Mouse (Mus musculus) spleen, postnatal 36 days (tissue): ENCODE results near the gene Ggps1.
A peak's percentile ranks its signal among the peaks of the same experiment; 100 is the strongest.
"Not testable (repeated sequence)": the region's sequence is repeated elsewhere in the genome, so short reads cannot be mapped to it uniquely, and the experiment has no call there.

Experiments
- DNase-seq, 2 experiments: peaks; one replicate each; pipeline ENCODE4 v3.0.0; 2022; ENCODE audit warnings: low spot score in 2 of 2, mixed read lengths in 1 of 2

The Ggps1 gene

DNA sequence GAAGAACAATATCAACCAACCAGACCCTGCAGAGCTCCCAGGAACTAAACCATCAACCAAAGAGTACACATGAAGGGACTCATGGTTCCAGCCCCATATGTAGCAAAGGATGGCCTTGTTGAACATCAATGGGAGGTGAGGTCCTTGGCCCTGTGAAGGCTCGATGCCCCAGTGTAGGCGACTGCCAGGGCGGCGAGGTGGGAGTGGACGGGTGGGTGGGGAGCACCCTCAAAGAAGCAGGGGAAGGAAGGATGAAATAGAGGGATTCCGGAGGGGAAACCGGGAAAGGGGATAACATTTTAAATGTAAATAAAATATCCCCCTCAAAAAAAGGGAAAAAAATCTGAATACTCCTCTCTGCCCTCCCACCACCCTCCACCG, 24.4 kb downstream of the Ggps1 start:
- no peak for DNase-seq

DNA sequence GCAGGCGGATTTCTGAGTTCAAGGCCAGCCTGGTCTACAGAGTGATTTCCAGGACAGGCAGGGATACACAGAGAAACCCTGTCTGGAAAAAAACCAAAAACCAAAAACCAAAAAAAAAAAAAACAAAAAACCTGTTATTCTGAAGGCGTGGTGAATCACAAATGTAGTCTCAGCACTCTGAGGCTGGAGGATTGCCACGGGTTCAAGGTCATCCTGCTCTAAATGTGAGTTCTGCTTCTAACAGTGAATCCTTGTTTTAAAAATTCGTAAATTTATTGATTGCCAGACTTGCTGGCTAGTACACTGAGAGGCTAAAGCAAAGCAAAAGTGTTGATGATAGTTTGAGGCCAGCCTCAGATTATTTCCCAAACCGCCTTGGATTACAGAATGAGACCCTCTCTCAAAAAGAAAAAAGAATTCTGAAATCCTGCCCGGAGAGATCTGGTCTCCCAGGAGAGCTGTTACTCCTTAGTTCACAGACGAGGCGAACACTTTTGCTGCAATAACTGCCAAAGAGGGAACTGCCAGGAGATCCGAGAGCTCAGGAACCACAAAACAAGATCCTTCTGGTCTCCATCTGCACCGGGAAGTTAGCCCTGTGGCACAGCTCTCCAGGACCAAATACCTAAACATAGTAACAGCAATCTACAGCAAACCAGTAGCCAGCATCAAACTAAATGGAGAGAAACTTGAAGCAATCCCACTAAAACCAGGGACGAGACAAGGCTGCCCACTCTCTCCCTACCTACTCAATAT, 27.2 kb downstream of the Ggps1 start:
- DNase-seq: no peak

DNA sequence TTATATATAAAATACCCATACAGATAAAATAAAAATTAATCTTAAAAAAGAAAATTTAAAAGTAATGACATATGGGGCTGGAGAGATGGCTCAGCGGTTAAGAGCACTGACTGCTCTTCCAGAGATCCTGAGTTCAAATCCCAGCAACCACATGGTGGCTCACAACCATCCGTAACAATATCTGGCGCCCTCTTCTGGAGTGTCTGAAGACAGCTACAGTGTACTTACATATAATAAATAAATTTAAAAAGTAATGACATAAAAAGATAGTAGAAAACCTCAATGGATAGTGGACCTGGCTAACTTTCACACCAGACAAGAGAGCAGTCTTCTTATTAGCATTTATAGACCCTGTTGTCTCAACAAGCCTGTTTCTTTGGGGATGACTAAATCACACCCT, 27.9 kb downstream of the Ggps1 start:
- DNase-seq: not testable (repeated sequence)

DNA sequence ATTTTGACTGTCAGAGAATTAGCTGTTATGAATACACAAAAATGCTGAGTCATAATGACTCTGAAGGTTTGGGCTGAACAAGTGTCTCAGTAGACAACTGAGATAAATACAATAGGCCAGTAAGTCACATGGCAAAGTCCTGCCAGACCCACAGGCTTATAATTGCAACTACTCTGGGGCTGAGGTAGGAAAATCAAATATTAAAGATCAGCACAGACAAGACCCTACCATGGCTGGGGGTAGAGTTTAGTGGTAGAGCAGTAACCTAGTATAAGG, 29.3 kb downstream of the Ggps1 start:
- peak in 1 of 2 experiments; percentile 26 for DNase-seq

DNA sequence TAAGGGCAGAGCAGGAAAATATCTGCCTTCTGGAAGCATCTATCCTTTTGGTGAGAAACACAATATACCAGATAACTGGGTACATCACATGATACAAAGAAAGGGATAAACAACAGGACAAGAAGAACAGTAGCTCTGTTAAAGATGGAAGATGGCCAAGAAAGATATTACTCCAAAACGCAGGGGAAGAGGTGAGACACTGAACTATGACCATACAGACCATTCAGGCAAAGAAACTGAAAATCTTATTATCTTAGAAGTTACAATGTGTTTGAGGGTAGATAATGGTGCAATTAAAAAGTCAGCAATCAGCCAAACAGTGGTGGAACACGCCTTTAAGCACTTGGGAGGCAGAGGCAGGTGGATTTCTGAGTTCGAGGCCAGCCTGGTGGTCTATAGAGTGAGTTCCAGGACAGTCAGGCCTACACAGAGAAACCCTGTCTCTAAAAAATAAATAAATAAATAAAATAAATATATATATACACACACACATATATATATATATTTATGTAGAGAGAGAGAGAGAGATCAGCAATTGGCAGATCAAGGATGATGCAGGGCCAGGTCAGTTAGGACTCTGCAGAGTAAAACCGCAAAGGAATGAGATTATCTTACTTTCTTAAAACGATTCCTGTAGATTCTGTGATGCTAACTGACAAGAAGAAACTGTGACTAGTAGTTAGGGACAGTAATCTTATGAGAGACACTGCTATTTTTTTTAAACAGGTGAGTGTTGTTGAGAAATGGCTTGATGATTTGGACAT, 29.8 kb downstream of the Ggps1 start:
- no peak for DNase-seq

DNA sequence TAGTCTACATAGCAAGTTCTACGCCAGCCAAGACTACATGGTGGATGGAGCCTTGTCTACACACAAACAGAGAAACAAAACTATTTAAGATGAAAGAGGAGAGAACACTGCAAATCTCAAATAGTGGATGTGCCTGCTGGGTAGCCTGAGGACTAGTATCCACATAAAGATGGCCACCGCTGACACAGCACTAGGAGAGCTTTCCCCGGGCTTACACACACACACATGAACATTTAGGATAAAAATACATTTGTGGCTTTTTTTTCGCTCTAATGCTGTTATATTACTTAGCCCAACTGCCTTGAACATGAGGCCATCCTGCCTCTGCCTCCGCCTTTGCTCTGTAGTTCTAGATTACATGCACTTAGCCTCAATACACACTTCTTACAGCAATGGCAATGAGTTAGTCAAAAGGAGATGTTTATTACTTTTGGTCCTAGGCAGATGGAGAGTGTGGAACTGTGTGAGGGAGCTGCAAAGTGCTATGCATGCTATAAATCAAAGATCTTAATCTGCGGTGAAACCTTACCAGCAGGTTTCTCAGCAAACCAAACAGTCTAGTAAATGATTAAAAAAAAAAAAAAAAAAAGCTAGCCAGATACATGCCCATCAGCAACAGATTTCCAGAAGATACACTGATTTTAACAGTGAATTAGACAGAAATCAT, 37.0 kb downstream of the Ggps1 start:
- no peak for DNase-seq

DNA sequence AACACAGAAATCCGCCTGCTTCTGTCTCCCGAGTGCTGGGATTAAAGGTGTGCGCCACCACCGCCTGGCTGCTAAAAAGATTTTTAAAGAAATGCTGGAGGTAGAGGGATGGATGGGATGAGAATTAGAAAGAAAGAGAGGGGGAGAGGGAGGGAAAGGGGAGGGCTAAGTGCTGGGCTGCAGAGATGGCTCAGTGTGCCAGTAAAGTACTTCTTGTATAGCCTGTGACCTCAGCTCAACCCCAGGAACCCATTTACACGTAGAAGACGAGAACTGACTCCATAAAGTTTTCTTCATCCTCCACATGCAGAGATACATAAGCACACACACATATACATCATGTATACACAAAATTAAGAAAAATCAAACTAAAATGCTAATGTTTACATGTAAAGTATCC, 37.7 kb downstream of the Ggps1 start:
- no peak for DNase-seq

DNA sequence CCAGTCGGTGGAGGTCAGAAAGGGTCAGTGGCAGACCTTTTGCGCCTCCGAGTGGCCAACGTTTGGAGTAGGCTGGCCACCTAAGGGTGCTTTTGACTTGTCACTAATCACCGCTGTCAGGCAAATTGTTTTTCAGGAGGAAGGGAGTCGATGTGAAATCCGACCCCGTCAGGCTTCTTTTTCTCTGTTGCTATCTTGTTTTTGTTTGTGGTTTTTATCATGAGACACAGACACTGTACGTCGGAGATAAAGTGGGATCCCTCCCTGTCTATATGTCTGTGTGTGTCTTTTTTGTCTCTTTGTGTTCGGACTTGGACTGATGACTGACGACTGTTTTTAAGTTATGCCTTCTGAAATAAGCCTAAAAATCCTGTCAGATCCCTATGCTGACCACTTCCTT, 41.9 kb downstream of the Ggps1 start:
- not testable (repeated sequence) for DNase-seq

DNA sequence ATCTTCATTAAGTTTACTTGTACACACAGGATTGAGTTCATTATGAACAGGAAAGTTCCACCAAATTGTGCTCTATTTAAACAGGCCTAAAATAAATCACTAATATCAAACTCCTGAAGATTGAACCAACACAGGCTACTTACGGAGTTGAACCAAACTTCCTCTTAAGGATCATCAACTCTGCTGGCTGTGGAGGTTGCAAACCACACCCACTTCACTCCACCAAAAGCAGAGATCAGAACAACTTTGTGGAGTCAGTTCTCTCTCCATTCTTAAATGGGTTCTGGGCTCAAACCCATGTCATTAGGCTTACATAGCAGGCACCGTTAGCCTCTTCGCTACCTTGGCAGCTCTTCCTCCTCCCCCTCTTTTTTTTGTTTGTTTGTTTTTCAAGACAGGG, 44.4 kb downstream of the Ggps1 start:
- DNase-seq: no peak

DNA sequence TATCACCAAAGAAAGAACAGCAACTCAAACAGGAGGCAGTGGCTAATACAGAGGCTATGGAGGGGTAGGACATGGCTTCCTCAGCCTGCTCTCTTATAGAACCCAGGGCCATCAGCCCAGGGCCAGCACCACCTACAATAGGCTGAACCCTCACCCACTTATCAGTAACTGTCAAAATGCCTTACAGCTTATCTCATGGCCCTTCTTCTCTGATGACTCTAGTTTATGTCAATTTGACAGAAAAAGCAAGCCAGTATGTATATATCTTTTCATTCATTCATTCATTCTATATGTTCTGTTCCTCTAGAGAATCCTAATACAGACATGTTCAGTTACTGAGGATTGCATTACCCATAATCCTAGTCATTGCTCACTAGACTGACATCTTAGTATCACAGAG, 45.0 kb downstream of the Ggps1 start:
- no peak for DNase-seq

DNA sequence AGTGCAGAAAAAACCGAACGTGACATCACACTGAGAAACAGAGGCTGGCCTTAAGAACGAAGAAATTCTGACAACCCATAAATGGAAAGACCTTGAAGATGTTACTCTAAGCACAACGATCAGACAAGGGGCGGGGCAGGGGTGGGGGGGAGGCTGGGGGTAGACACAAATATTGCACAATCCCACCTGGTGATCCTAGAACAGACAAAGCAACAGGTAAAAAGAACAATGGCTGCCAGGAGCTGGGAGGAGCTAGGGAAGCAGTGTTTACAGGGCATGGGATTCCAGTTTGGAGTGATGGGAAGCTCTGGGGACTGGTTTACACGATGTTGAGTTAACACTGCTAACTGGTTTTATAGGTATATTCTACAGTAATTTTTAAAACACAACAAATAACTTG, 47.7 kb downstream of the Ggps1 start:
- no peak for DNase-seq

DNA sequence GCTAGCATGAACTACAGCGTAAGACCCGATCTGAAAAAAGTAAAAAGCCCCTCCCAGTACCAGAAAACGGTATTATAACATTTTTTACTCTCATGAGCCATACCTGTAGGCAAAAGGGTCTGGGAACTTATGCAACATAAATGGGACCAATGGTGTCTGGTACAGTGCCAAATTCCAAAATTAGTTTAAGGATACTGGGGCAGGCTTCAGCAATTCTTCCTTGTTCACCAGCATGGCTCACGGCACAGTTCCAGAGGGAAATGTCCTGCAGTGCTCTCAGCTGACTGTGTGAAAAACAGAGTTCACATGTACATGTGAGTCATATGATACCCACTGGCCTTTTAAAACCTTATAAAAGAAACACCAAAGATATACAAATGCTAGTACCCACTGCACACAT, 48.7 kb downstream of the Ggps1 start:
- no peak for DNase-seq

DNA sequence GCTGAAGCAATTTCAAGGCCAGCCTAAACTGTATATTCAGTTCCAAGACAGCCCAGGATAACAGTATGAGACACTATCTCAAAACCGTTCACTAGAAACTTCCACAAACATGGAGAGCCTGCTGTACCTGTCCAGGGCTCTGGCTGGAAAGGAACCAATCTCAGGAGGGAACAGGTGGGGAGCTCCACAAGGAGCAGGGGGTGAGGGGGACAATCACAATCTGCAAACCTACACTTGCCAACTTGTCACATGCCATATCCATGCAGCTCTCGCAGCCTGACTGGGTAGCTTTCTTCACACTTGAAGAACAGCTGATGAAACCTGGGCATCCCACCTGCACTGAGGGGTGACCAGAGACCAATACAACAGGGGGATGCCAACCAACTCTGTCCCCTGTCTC, 49.3 kb downstream of the Ggps1 start:
- DNase-seq: no peak

DNA sequence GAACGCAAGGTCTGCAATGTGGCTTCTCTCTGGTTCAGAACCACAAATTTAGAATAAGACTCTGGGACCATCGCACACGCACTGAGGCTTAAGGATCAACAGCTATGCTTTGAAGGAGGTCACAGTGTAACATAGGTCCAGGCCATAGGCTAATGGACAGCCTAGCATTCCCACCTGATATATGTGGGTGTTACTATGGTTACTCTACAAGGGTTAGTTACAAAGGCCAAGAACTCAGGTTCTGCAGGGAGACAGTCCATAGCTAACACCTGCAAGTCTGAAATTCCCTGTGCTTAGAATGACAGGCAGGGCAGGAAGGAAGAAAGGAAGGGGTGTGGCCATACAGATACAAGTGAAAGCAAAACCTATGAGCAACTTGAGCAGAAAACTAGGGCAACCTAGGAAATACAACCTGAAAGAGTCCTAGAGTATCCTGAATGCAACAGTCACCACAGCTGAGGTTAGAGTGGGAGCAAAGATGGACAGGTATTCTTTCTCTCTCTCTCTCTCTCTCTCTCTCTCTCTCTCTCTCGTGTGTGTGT, 51.8 kb downstream of the Ggps1 start:
- no peak for DNase-seq

DNA sequence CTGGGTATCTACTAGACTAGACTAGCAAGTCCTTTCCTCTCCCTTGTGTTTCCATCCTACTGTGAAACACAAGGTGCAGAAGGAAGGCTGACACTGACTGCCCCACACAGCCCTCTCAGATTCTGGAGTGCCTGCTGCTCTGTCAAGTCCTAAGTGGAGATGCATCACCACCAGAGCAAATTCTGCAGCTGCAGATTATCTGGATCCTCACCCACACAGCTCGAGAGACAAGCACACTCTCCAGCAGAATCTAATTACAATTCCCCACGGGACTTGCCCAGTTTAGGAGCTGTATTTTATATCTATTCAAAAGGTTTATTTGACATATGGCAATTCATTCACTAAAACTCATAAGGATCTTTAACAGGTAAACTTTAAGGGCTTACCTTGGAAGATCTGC, 57.2 kb downstream of the Ggps1 start:
- DNase-seq: no peak

DNA sequence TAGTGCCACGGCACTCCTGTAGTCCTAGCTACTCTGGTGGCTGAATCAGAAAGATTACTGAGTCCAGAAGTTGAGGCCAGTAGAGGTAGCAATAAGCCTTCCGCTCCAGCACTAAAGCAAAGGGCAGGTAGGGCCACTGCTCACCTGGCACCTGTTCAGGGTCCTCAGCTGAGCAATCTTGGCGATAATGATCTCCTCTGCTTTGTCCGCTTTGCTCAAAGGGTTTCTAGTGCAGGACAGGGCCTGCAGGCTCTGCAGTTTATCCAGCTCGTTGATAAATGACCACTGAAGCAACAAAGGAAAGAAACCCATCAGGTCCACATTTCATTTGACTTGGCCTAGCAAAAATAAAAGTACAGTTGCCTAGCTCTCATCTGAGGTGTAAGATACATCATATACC, 58.3 kb downstream of the Ggps1 start:
- no peak for DNase-seq

DNA sequence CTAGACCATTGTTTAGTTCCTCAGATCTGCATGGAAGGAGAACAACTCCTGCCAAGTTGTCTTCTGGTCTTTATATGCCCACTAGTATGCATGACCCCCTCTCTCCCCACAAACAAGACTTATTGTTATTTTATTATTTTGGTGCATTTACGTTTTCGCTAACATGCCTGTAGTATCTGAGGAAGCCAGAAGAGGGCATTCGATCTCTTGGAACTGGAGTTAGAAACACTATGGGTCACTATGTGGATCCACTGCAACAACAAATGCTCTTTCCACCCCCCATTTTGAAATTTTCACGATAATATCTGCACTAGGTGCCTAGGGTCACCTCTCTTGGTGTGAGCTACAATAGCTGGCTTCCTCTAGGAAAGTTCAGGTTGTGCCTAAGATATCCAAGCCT, 59.2 kb downstream of the Ggps1 start:
- no peak for DNase-seq

DNA sequence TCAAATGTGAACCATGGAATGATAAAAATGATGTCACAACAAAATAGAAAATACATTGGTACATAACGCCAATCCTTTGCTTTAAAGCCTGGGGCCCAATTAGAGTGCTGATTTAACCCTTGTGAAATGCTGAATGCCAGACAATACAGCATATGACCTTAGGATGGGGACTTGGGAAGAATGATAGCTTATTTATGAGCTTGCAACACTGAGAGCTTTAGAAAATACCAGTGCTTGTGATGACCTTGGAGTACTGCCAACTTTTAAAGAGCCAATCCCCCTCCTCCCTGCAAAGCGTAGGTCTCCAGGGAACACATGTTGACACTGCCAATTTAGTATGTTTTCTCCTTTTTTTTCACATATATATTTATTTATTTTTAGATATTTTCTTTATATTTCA, 60.6 kb downstream of the Ggps1 start:
- DNase-seq: no peak
